Mouse (Mus musculus) stomach, postnatal 0 days (tissue): ENCODE data around the gene Fpgs. TPM values are rescaled to one million over a fixed set of nuclear protein-coding genes. Genes with fewer than 3 reads are reported as not detected.

Experiments
- ATAC-seq: fragments of 200-750 bp; cut with Nextera tagmentation; 2 replicates; pipeline ENCODE4 v1.8.0; 2017; ENCODE audit not compliant: low FRiP score, low TSS enrichment
- DNase-seq: peaks from one replicate; pipeline ENCODE4 v3.0.0-alpha.2; 2016; ENCODE audit warnings: low spot score
- H3K27ac ChIP-seq: fragments of 300-500 bp; sonication (generic); replicated peaks from 2 replicates; pipeline ENCODE4 v1.5.1; 2014; ENCODE audit warnings: mild to moderate bottlenecking, control low read depth
- H3K27me3 ChIP-seq: fragments of 300-500 bp; sonication (generic); 2 replicates; pipeline ENCODE4 v1.6.1; 2014; ENCODE audit warnings: low read length; ENCODE audit not compliant: control insufficient read depth, insufficient read depth
- H3K36me3 ChIP-seq: fragments of 300-500 bp; sonication (generic); 2 replicates; pipeline ENCODE4 v1.6.1; 2014; ENCODE audit warnings: low read length, mixed read lengths; ENCODE audit not compliant: control insufficient read depth, insufficient read depth
- H3K4me1 ChIP-seq: fragments of 300-500 bp; sonication (generic); replicated peaks from 2 replicates; pipeline ENCODE4 v1.6.1; 2014; ENCODE audit warnings: antibody characterized with exemption; ENCODE audit not compliant: control insufficient read depth, insufficient read depth
- H3K4me2 ChIP-seq: fragments of 300-500 bp; sonication (generic); replicated peaks from 2 replicates; pipeline ENCODE4 v1.6.1; 2014; ENCODE audit warnings: low read depth, mild to moderate bottlenecking, control low read depth, moderate library complexity
- H3K4me3 ChIP-seq: fragments of 300-500 bp; sonication (generic); 2 replicates; pipeline ENCODE4 v1.5.1; 2014; ENCODE audit warnings: low read depth, low read length, control low read depth
- H3K9ac ChIP-seq: fragments of 300-500 bp; sonication (generic); 2 replicates; pipeline ENCODE4 v1.6.1; 2014; ENCODE audit warnings: mild to moderate bottlenecking, low read length, control low read depth, mixed read lengths
- H3K9me3 ChIP-seq: fragments of 300-500 bp; sonication (generic); 2 replicates; pipeline ENCODE4 v1.6.1; 2016; ENCODE audit warnings: low read length; ENCODE audit not compliant: control insufficient read depth
- CTCF ChIP-seq: IDR thresholded peaks from 2 replicates; pipeline ENCODE4 v1.5.1; 2016; ENCODE audit warnings: antibody characterized with exemption, low read depth, mild to moderate bottlenecking, moderate library complexity
- EP300 ChIP-seq: optimal IDR thresholded peaks from 2 replicates; pipeline ENCODE3; 2016; ENCODE audit warnings: antibody characterized with exemption
- WGBS: fragments of 180-500 bp; shearing (Covaris S2); extraction: QIAGEN DNeasy Blood & Tissue Kit; methylation state at CpG from one replicate; pipeline ENCODE4 v1.1.7; 2014; 5-methylcytosine and 5-hydroxymethylcytosine counted together
- polyA plus RNA-seq: library from polyadenylated mRNA; unstranded; fragments of >200 nt; fragmentation: Nextera tagmentation; extraction: Ambion mirVana; gene quantifications from 2 replicates; pipeline ENCODE4 v1.2.1, GENCODE M21; 2015

The Fpgs gene
- polyA plus RNA-seq, 1 experiment from 2014 or later: 15.1 TPM

GRCm38 (mm10) chr2:32737008-32737407, 33.1 kb upstream of the Fpgs start:
- Histone ChIP-seq H3K27ac (no peak overlapping the region), H3K27me3 (peaks cover 3% of the 10 kb centered on the region; the same call in 1 of the 2 replicates), H3K36me3 (no peaks in the 10 kb centered on the region), H3K9me3 (no peaks in the 10 kb centered on the region), H3K4me3 (no peak overlapping the region), H3K4me2 (no peak overlapping the region), H3K4me1 (peaks cover 6% of the 10 kb centered on the region; the same call in 1 of the 2 replicates), H3K9ac (no peak overlapping the region)
- ATAC-seq (no peak), DNase-seq (no peak)
- WGBS: 52% methylated on average over 6 of the region's 6 CpGs
- no peak for TF ChIP-seq CTCF
- no peak for TF ChIP-seq EP300

GRCm38 (mm10) chr2:32736306-32736829, 32.4 kb upstream of the Fpgs start:
- H3K4me2 ChIP-seq: no peak overlapping the region
- WGBS: 56% methylated on average over 3 of the region's 3 CpGs
- no peak overlapping the region for H3K9ac ChIP-seq
- no peak overlapping the region for H3K27ac ChIP-seq
- TF ChIP-seq EP300 (no peak), CTCF (no peak)
- peaks cover 5% of the 10 kb centered on the region; the same call in 1 of the 2 replicates for H3K4me1 ChIP-seq
- no peak for DNase-seq
- ATAC-seq: peak; percentile 45; the same call in 1 of the 2 replicates
- H3K4me3 ChIP-seq: no peak overlapping the region
- no peaks in the 10 kb centered on the region for H3K9me3 ChIP-seq
- H3K27me3 ChIP-seq: no peaks in the 10 kb centered on the region
- H3K36me3 ChIP-seq: no peaks in the 10 kb centered on the region

DNA sequence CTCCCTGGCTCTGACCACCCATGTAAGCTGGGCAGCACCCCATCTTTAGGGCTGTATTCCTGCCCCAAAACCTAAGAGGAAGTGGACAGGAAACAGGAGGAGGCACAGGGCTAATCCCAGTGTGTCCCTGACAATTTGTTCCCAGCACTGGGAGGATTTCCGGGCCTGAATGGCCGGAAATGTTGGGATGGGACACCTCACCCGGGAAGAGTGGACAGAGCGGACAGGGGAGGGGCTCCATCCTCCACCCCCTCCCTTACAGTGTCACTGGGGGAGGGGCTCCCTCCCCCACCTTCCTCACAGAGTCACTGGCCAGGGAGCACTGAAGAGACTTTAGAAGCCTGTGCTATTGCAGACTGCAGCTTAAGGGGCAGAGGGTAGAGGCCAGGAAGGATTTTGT, 31.0 kb upstream of the Fpgs start:
- ATAC-seq (no peak), DNase-seq (no peak)
- H3K9ac ChIP-seq: no peak overlapping the region
- no peak overlapping the region for H3K4me3 ChIP-seq
- no peaks in the 10 kb centered on the region for H3K36me3 ChIP-seq
- H3K9me3 ChIP-seq: no peaks in the 10 kb centered on the region
- TF ChIP-seq EP300 (no peak), CTCF (no peak)
- H3K27me3 ChIP-seq: no peaks in the 10 kb centered on the region
- H3K27ac ChIP-seq: no peak overlapping the region
- whole genome bisulfite sequencing: 59% methylated on average over 4 of the region's 4 CpGs
- no peak overlapping the region for H3K4me2 ChIP-seq
- H3K4me1 ChIP-seq: no peaks in the 10 kb centered on the region

DNA sequence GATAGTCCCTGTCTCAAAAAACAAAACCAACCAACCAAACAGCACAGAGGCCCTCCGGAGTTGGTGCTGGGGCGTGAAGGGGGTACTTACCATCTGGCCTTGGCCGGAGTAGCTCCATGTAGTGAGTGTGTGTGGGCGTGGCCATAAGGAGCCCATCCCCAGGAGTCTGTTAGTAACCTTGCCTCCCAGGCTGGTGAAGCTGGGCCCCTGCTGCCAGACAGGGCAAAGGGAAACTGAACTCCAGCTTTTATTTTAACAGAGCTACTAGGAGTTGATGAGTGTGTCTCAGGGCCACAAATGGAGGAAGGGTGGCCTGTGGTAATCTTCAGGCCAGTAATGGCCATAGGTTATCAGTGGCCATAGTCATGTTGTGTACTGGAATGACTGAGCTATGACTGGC, 30.5 kb upstream of the Fpgs start:
- TF ChIP-seq EP300: no peak
- no peak for TF ChIP-seq CTCF
- Histone ChIP-seq H3K36me3 (no peaks in the 10 kb centered on the region), H3K4me1 (no peaks in the 10 kb centered on the region), H3K4me2 (no peak overlapping the region), H3K9ac (no peak overlapping the region), H3K4me3 (no peak overlapping the region), H3K27ac (peak overlapping the region; percentile 40), H3K9me3 (no peaks in the 10 kb centered on the region), H3K27me3 (no peaks in the 10 kb centered on the region)
- no peak for ATAC-seq
- WGBS: 55% methylated on average over 4 of the region's 4 CpGs
- no peak for DNase-seq

DNA sequence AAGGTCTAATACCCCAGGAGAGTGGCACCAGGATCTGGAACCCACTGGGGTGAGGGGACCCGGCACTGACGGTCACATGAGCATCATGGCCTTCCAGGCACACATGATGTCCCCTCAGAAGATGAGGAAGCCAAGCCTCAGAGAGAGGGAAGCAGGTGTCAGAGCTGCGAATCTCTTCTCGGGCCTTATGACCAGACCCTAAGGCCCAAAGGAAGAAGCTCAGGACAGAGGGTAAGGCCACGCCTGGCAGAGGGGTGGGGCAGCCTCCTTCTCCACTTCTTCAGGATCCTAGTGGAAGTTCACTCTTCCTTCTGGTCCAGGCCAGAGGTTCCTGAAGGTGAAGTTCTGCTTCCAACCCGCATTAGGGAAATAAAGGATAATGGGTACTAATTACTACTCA, 28.8 kb upstream of the Fpgs start:
- ATAC-seq (no peak), DNase-seq (no peak)
- Histone ChIP-seq H3K36me3 (no peaks in the 10 kb centered on the region), H3K4me3 (no peak overlapping the region), H3K27ac (no peak overlapping the region; the same call in 1 of the 2 replicates), H3K4me1 (no peaks in the 10 kb centered on the region), H3K27me3 (no peaks in the 10 kb centered on the region), H3K9ac (no peak overlapping the region), H3K9me3 (no peaks in the 10 kb centered on the region), H3K4me2 (no peak overlapping the region)
- 74% methylated on average over 6 of the region's 6 CpGs for WGBS
- TF ChIP-seq EP300: no peak
- TF ChIP-seq CTCF: no peak

- ATAC-seq (no peak), DNase-seq (no peak)
- H3K9me3 ChIP-seq: no peaks in the 10 kb centered on the region
- H3K36me3 ChIP-seq: no peaks in the 10 kb centered on the region
- WGBS: 48% methylated on average over 4 of the region's 4 CpGs
- H3K4me1 ChIP-seq: no peaks in the 10 kb centered on the region
- H3K9ac ChIP-seq: no peak overlapping the region
- no peak overlapping the region for H3K4me3 ChIP-seq
- no peaks in the 10 kb centered on the region for H3K27me3 ChIP-seq
- H3K27ac ChIP-seq: peak overlapping the region; percentile 40; the same call in 1 of the 2 replicates
- no peak overlapping the region for H3K4me2 ChIP-seq
- no peak for TF ChIP-seq CTCF
- TF ChIP-seq EP300: no peak
These were observed 28.0 kb upstream of the Fpgs start for GRCm38 (mm10) chr2:32731911-32732310.
